Mouse (Mus musculus) small intestine, adult 2 months (tissue): ENCODE data around the gene Cacna1d.

Experiments
- CTCF ChIP-seq: fragments of 200-500 bp; IDR thresholded peaks from 2 replicates; pipeline ENCODE4 v1.5.1; 2012; ENCODE audit warnings: low read depth, mild to moderate bottlenecking, control low read depth, inconsistent platforms, low read length, moderate library complexity, mixed read lengths; ENCODE audit not compliant: insufficient replicate concordance, insufficient read length; ENCODE audit errors: extremely low read depth
- POLR2A ChIP-seq: fragments of 200-500 bp; IDR thresholded peaks from 2 replicates; pipeline ENCODE4 v1.6.1; 2012; ENCODE audit warnings: low read depth, mild to moderate bottlenecking, control low read depth, inconsistent platforms, low read length, moderate library complexity

DNA sequence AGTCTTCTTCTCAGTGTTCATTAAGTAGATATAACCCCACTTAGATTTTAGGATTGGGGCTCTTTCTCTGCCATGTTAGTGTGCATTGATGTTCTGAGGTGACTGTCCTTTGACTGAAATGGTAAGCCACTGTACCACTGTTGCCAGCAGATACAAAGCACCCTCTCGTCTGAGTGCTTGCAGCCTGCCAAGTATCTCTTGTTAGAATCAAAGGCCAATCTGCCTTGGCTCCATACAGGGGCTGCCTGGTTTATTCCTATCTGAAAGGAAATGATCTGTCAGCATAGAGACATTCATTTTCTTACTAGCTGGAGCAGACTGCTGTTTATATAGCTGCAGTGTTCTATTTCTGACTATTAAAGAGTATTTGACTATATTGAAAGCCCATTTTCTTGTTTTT, 2.0 kb upstream of the Cacna1d start:
- TF ChIP-seq POLR2A (no peak), CTCF (no peak)
